Mouse (Mus musculus) liver, embryonic 14 days (tissue): Measurements from ENCODE around the gene Serpinb12. TPM values are rescaled to one million over a fixed set of nuclear protein-coding genes. Genes with fewer than 3 reads are reported as not detected.

Source experiments
- polyA plus RNA-seq: library from polyadenylated mRNA; depleted of rRNA; stranded (reverse); fragments of >200 nt; gene quantifications from 2 replicates; pipeline ENCODE4 v1.2.3, GENCODE M21; 2012; rRNA removed

Gene Serpinb12
- polyA plus RNA-seq = not detected in 2 replicates

DNA sequence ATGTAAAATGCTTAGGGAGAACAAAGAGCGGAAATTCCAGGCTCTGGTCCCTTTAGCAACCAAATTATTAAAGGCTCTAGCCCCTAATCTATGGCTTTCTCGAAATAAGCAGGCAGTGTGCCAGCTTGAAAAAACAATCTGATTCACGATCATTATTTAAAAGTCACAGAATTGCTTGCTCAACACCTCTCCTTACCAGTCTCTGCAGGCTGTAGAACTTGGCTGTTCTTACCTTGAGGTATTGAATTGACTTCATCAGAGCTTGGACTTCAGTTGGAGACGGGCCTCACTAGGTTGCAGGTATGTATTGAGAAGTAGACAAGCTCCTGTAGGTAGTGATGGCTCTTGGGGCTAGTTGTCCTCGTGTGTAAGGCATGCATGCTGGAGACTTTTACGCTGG lies at the start of gene Serpinb12:
Serpinb12 (plus strand) TSS at position 185 of the 400 bp plus-strand sequence.

DNA sequence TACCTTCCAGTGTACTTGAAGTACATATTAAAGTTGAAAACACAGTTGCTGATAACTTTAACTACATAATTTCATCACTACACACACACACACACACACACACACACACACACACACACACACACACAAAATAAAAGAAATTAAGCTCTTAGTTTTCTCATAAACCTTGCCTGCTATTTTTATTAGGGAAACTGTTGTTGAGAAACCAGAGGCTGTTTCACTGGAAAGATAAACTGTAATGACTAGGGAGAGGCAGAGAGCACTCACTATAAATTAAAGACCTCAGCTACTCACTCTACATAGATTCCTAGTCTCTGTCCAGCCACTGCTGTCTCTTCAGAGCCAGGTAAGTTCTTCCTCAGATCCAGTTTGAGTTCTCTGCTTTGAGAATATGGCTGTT lies 46.4 kb downstream of the Serpinb12 start, which contains the start of gene Serpinb13:
Serpinb13 (plus strand) TSS at position 301 of the 400 bp plus-strand sequence.

Other genes starting within 250 kb of the Serpinb12 start
- 0.27 and 0.35 TPM in 2 replicates for gene Bcl2, start 220.2 kb upstream of the Serpinb12 start, polyA plus RNA-seq
- 1.3 and 1.5 TPM in 2 replicates for gene Kdsr, start 174.7 kb upstream of the Serpinb12 start, polyA plus RNA-seq
- gene Vps4b, start 137.7 kb upstream of the Serpinb12 start, polyA plus RNA-seq = 11.2 and 12.7 TPM in 2 replicates
- gene Serpinb5, start 73.3 kb upstream of the Serpinb12 start, polyA plus RNA-seq = 0.01 TPM in 1 of 2 replicates, not detected in the other
- gene Serpinb13, start 46.5 kb downstream of the Serpinb12 start, polyA plus RNA-seq = not detected in 2 replicates
- gene Serpinb3a, start 117.9 kb downstream of the Serpinb12 start, polyA plus RNA-seq = not detected in 2 replicates
- gene Serpinb3d, start 149.1 kb downstream of the Serpinb12 start, polyA plus RNA-seq = not detected in 2 replicates